Mouse (Mus musculus) forebrain, embryonic 15.5 days (tissue): Measurements from ENCODE around the gene Mrtfb. TPM values are rescaled to one million over a fixed set of nuclear protein-coding genes. Genes with fewer than 3 reads are reported as not detected.

Experiments
- ATAC-seq: fragments of 200-750 bp; cut with Nextera tagmentation; replicated peaks from 2 replicates; pipeline ENCODE4 v1.8.0; 2017; ENCODE audit warnings: mild to moderate bottlenecking, moderate TSS enrichment, moderate library complexity
- H3K27ac ChIP-seq: fragments of 300-500 bp; sonication (generic); replicated peaks from 2 replicates; pipeline ENCODE4 v1.5.1; 2015; ENCODE audit warnings: mild to moderate bottlenecking, inconsistent platforms
- H3K27me3 ChIP-seq: fragments of 300-500 bp; sonication (generic); 2 replicates; pipeline ENCODE4 v1.6.1; 2015; ENCODE audit warnings: inconsistent platforms
- H3K36me3 ChIP-seq: fragments of 300-500 bp; sonication (generic); 2 replicates; pipeline ENCODE4 v1.6.1; 2015; ENCODE audit warnings: mild to moderate bottlenecking, inconsistent platforms
- H3K4me1 ChIP-seq: fragments of 300-500 bp; sonication (generic); 2 replicates; pipeline ENCODE4 v1.6.1; 2015; ENCODE audit warnings: inconsistent platforms
- H3K4me2 ChIP-seq: fragments of 300-500 bp; sonication (generic); replicated peaks from 2 replicates; pipeline ENCODE4 v1.6.1; 2015; ENCODE audit warnings: mild to moderate bottlenecking, inconsistent platforms
- H3K4me3 ChIP-seq: fragments of 300-500 bp; sonication (generic); 2 replicates; pipeline ENCODE4 v1.5.1; 2015; ENCODE audit warnings: mild to moderate bottlenecking, inconsistent platforms
- H3K9ac ChIP-seq: fragments of 300-500 bp; sonication (generic); replicated peaks from 2 replicates; pipeline ENCODE4 v1.6.1; 2015; ENCODE audit warnings: mild to moderate bottlenecking, inconsistent platforms
- H3K9me3 ChIP-seq: fragments of 300-500 bp; sonication (generic); 2 replicates; pipeline ENCODE4 v1.6.1; 2016; ENCODE audit warnings: inconsistent platforms
- WGBS: fragments of 180-500 bp; shearing (Covaris S2); methylation state at CpG from one replicate; pipeline ENCODE4 v1.1.7; 2015; ENCODE audit warnings: mixed read lengths; 5-methylcytosine and 5-hydroxymethylcytosine counted together
- polyA plus RNA-seq: library from polyadenylated mRNA; unstranded; fragments of >200 nt; fragmentation: Nextera tagmentation; extraction: Ambion mirVana; gene quantifications from 2 replicates; pipeline ENCODE4 v1.2.1, GENCODE M21; 2015

The Mrtfb gene
- polyA plus RNA-seq, 1 experiment from 2014 or later: 12.2 TPM

DNA sequence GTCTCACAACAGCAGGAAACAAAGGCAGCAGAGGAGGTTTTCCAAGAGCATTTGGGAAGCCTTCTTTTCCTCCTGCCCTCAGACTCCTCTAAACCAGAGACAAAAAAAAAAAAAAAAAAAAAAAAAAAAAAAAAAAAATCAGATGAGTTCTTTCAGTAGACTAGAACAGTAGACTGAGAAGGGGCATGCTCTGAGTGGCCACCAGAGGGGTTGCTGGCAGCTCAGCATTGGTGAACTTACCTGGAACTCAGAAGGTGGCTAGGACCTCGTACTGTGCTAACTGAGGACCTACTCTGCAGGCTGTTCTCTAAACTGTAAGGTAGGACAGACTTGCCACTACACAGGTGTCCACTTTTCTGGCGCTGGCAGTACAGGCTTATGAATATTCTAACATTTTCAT lies 179.3 kb downstream of the Mrtfb start:
- no peak for ATAC-seq
- H3K9ac ChIP-seq: no peak overlapping the region

GRCm38 (mm10) chr16:13437037-13437769 lies 180.9 kb downstream of the Mrtfb start:
- WGBS: under 1% methylated on average over 58 of the region's 58 CpGs
- peak; percentile 97 for ATAC-seq
- peak overlapping the region; percentile 49 for H3K4me3 ChIP-seq

More for the DNA sequence above, 179.3 kb downstream of the Mrtfb start:
- no peaks in the 10 kb centered on the region for H3K9me3 ChIP-seq
- no peak overlapping the region for H3K27ac ChIP-seq
- no peaks in the 10 kb centered on the region for H3K36me3 ChIP-seq
- 79% methylated on average over 2 of the region's 2 CpGs for WGBS
- peaks cover 9% of the 10 kb centered on the region for H3K4me1 ChIP-seq
- H3K4me3 ChIP-seq: no peak overlapping the region
- no peak overlapping the region for H3K4me2 ChIP-seq
- no peaks in the 10 kb centered on the region for H3K27me3 ChIP-seq

DNA sequence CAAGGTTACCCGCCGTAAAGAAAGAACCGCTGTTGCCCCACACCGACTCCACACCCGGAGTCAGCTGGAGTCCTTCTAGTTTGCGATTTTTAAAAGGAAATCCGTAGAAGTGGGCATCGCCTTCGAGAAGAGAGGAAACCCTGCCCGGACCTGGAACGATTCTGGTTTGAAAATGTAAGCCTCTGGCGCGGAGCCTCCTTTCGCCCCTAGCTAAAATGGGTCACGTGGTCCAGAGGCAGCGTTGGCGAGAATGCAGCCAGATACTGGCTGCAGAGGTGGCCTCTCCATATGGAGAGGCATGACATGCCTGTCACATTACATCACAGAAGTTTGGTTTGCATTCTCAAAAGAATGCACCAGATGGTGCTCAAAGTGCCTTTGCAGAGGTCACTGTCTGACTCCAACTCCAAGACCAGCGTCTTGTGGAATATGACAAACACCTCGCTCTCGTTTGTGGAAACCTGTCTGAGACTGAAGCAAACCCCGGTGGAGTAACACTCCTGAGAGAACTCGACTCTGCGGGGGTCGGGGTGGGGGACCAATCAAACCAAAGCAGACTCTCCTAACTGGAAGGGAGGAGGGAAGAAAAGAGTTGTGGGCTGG lies 181.6 kb downstream of the Mrtfb start:
- ATAC-seq: peak; percentile 36
- Histone ChIP-seq H3K36me3 (no peaks in the 10 kb centered on the region), H3K4me2 (peak overlapping the region; percentile 53), H3K4me1 (peaks cover 9% of the 10 kb centered on the region), H3K27me3 (no peaks in the 10 kb centered on the region), H3K27ac (peak overlapping the region; percentile 12; the same call in 1 of the 2 replicates), H3K9ac (peak overlapping the region; percentile 47), H3K4me3 (peak overlapping the region; percentile 49), H3K9me3 (no peaks in the 10 kb centered on the region)
- WGBS: under 1% methylated on average over 24 of the region's 24 CpGs

More at GRCm38 (mm10) chr16:13437037-13437769, 180.9 kb downstream of the Mrtfb start:
- Histone ChIP-seq H3K4me2 (peak overlapping the region; percentile 53), H3K9me3 (no peaks in the 10 kb centered on the region), H3K9ac (peak overlapping the region; percentile 47), H3K27me3 (no peaks in the 10 kb centered on the region), H3K36me3 (no peaks in the 10 kb centered on the region), H3K4me1 (peaks cover 9% of the 10 kb centered on the region), H3K27ac (peak overlapping the region; percentile 12; the same call in 1 of the 2 replicates)

DNA sequence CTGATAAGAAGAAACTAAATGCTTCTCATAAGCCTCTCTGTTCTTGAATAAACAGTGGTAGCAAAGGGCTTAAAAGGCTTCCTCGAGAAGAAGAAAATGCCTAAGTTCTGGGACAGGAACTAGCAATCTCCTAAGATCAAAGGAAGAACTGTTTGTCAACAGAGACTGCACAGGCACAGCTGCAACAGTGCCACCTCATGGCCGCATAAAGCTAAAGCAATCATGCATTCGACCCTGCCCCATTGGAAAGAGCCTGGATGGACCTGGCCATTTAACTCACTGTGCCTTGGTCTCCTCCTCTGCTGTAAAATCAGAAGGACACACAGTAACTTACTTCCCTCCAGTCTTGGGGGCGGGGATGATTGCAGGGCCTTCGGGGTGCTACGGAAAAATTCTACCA lies 184.2 kb downstream of the Mrtfb start:
- H3K9me3 ChIP-seq: no peaks in the 10 kb centered on the region
- WGBS: 44% methylated on average over 6 of the region's 6 CpGs
- H3K4me3 ChIP-seq: no peak overlapping the region
- H3K4me1 ChIP-seq: peaks cover 9% of the 10 kb centered on the region
- H3K9ac ChIP-seq: no peak overlapping the region
- H3K27ac ChIP-seq: no peak overlapping the region
- H3K27me3 ChIP-seq: no peaks in the 10 kb centered on the region; the same call in 1 of the 2 replicates
- no peak for ATAC-seq
- no peaks in the 10 kb centered on the region for H3K36me3 ChIP-seq
- no peak overlapping the region for H3K4me2 ChIP-seq

GRCm38 (mm10) chr16:13443764-13444163 lies 187.5 kb downstream of the Mrtfb start:
- ATAC-seq: no peak
- H3K9me3 ChIP-seq: no peaks in the 10 kb centered on the region
- no peaks in the 10 kb centered on the region for H3K36me3 ChIP-seq
- no peak overlapping the region for H3K9ac ChIP-seq
- 91% methylated on average over 1 of the region's 1 CpGs for WGBS
- peaks cover 22% of the 10 kb centered on the region for H3K4me1 ChIP-seq
- peaks cover 14% of the 10 kb centered on the region for H3K27me3 ChIP-seq
- H3K27ac ChIP-seq: no peak overlapping the region
- no peak overlapping the region for H3K4me3 ChIP-seq
- H3K4me2 ChIP-seq: no peak overlapping the region

DNA sequence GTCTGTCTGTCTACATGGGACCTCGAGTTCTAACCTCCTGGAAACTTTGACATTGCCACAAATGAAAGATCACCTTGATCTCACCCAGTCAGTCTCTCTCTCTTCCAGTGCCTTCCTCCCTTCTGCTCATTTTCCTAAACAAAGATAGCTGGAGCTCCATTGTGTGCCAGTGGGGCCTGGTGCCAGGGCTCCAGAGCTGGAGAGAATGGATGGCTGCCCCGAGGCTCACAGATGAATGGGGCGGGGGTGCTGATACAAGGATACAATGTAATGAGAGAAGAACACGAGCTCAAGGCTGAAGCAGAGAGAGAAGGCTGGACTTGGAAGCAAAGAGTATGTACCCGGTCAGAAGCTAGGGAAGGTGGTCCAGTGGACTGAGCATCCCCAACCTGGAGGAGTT lies 189.2 kb downstream of the Mrtfb start:
- Histone ChIP-seq H3K36me3 (no peaks in the 10 kb centered on the region), H3K4me2 (no peak overlapping the region), H3K4me3 (no peak overlapping the region), H3K27ac (no peak overlapping the region), H3K4me1 (peaks cover 38% of the 10 kb centered on the region), H3K9me3 (no peaks in the 10 kb centered on the region), H3K27me3 (peaks cover 31% of the 10 kb centered on the region), H3K9ac (no peak overlapping the region)
- no peak for ATAC-seq
- 43% methylated on average over 5 of the region's 5 CpGs for WGBS

DNA sequence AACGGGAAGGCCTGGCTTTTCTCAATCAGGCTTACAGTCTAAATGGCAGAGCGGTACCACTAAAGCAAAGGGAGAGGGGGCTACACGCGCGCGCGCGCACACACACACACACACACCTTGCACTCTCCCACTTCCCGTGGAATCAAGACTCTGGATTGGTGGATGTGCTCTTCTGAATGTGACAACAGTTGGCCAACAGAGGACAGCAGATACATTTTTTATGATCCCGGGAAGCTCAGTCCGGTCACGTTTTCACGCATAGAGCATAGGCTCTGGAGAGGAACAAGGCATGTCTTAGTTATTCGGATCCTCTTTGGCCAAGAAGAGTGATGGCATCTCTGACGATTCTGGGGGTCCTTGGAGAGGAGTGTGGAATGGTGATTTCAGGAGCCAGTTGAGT lies 190.2 kb downstream of the Mrtfb start:
- Histone ChIP-seq H3K27me3 (peaks cover 40% of the 10 kb centered on the region), H3K36me3 (no peaks in the 10 kb centered on the region), H3K9ac (no peak overlapping the region), H3K4me3 (peak overlapping the region; percentile 66), H3K27ac (no peak overlapping the region), H3K4me2 (peak overlapping the region; percentile 98), H3K4me1 (peaks cover 47% of the 10 kb centered on the region), H3K9me3 (no peaks in the 10 kb centered on the region)
- WGBS: 17% methylated on average over 15 of the region's 15 CpGs
- peak; percentile 42 for ATAC-seq

DNA sequence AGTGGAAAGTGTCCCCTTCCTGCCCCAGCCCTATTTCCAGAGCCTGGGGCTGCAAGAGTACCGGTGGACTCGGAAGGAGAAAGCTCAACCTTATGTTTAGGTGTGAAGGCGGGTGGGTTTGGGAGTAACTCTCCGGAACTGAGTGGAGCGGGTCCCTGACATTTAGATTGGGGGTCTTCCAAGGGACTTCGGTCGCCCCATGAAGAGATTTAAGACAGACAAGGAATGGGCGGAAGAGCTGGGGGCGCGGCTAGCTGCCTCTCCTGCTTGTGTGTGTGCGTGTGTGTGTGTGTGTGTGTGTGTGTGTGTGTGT lies 190.6 kb downstream of the Mrtfb start:
- 1% methylated on average over 11 of the region's 11 CpGs for WGBS
- peaks cover 52% of the 10 kb centered on the region for H3K4me1 ChIP-seq
- 0 out of 2 replicates have a peak overlapping the region, but pooled peaks have one; percentile 64 for H3K9ac ChIP-seq
- H3K4me2 ChIP-seq: peak overlapping the region; percentile 98
- peaks cover 40% of the 10 kb centered on the region for H3K27me3 ChIP-seq
- no peak overlapping the region for H3K27ac ChIP-seq
- no peaks in the 10 kb centered on the region for H3K9me3 ChIP-seq
- H3K36me3 ChIP-seq: no peaks in the 10 kb centered on the region
- H3K4me3 ChIP-seq: peak overlapping the region; percentile 66
- peak; percentile 5; the same call in 1 of the 2 replicates for ATAC-seq

DNA sequence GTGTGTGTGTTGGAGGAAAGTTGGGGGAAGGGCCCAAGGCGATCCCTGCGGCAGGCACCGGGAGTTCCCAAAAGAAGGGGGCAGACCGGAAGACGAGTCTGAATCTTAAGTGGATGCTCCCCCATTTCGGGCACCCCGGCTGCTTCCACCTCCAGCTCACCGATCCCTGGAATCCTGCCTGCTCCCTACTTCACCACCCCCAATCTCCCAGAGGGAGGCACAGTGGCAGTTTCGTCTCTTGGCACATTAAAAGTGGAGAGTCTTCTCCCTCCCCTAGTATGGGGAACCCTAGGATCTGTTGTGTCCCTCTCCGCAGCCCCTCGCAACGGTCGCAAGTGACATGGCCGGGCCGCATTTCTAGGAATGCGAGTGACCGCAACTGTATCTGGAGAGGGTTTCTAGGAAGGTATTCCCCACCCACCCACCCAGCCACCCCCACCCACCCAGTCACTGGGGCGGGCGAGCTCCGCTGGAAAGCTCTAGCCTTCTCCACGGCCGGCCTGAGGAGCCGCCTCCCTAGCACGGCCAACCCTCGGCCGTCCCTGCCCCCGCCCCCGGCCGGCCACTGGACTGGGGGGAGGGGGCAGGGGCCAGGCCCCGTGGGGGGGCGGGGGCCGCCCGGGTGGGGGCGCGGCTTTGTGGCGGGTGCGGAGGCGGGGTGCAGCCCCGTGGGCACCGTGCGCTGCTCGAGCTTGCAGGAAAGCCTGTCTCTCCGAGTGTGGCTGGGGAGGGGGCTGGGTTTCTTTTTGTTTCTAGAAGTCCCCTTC lies 191.2 kb downstream of the Mrtfb start:
- Histone ChIP-seq H3K4me1 (peaks cover 55% of the 10 kb centered on the region), H3K27ac (no peak overlapping the region), H3K4me3 (peak overlapping the region; percentile 66), H3K36me3 (no peaks in the 10 kb centered on the region), H3K4me2 (peak overlapping the region; percentile 98), H3K27me3 (peaks cover 43% of the 10 kb centered on the region), H3K9me3 (no peaks in the 10 kb centered on the region), H3K9ac (peak overlapping the region; percentile 64)
- peak; percentile 57 for ATAC-seq
- WGBS: 0% methylated on average over 27 of the region's 43 CpGs

DNA sequence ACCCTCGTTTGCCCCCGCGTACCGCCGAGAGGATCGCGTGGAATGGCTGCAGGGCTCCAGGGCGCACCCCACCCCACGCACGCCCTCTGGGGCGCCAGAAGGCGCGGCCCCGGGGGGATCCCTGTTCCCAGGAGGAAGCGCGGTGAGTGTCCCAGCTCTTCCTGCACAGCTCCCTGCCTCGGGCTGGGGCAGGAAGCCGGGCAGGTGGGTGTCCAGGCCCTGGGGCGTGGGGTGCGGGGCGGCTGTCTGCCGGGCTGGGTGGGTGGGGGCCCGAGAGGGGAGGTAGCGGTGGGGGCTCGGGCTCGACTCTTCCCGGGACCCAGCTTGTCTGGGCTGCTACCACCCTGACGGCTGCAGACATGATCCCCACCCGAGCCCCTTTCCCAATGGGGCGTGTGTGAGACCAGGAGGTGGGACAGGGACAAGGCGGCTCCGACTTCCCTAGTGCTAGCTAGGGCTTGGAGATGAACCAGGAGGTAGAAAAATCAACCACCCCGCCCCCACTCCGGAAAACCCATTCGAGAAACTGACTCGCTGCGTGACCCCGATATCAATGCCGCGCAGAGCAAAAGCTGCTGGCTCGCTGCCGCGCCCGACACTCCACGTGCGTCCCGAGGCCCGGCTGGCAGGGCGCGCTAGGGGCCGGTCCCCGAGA lies 191.9 kb downstream of the Mrtfb start:
- H3K4me1 ChIP-seq: peaks cover 55% of the 10 kb centered on the region
- no peak overlapping the region for H3K27ac ChIP-seq
- WGBS: under 1% methylated on average over 48 of the region's 52 CpGs
- peak overlapping the region; percentile 98 for H3K4me2 ChIP-seq
- H3K9ac ChIP-seq: peak overlapping the region; percentile 64
- peaks cover 43% of the 10 kb centered on the region for H3K27me3 ChIP-seq
- no peaks in the 10 kb centered on the region for H3K9me3 ChIP-seq
- peak; percentile 29 for ATAC-seq
- H3K4me3 ChIP-seq: peak overlapping the region; percentile 66
- H3K36me3 ChIP-seq: no peaks in the 10 kb centered on the region

DNA sequence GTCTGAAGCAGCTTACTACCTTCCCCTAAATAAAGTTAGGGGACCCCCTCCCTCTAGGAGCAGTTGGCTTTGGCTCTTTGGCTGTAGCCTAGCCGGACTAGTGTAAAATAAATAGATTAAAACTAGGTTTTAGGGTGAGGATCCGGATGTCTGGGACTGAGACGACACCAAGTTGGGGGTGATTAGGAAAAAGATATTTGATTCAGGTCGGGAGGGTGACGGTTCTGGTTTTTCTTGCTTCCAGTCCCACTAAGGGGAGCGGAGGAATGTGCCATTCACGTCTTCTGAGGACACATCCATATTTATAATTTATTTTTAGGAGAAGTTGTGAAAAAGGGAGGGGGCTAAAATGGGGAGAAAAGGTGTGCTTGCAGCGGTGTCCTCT lies 192.4 kb downstream of the Mrtfb start:
- peak overlapping the region; percentile 98 for H3K4me2 ChIP-seq
- H3K27ac ChIP-seq: no peak overlapping the region
- H3K9me3 ChIP-seq: no peaks in the 10 kb centered on the region
- H3K27me3 ChIP-seq: peaks cover 43% of the 10 kb centered on the region
- H3K4me3 ChIP-seq: peak overlapping the region; percentile 66
- H3K4me1 ChIP-seq: peaks cover 55% of the 10 kb centered on the region
- 10% methylated on average over 8 of the region's 8 CpGs for WGBS
- ATAC-seq: no peak
- H3K36me3 ChIP-seq: no peaks in the 10 kb centered on the region
- H3K9ac ChIP-seq: 0 out of 2 replicates have a peak overlapping the region, but pooled peaks have one; percentile 64
